Mouse (Mus musculus) lung, postnatal 0 days (tissue): ENCODE measurements at regions not wholly inside any gene's neighbourhood (a gene's known extent, or its start where the extent isn't known, plus 50 kb on each side); places are given as distances from the start of the nearest gene placed in this dataset.

Source experiments
- ATAC-seq: fragments of 200-750 bp; cut with Nextera tagmentation; 2 replicates; pipeline ENCODE4 v1.8.0; 2017; ENCODE audit warnings: moderate library complexity
- DNase-seq: peaks from one replicate; pipeline ENCODE4 v3.0.0-alpha.2; 2016; ENCODE audit warnings: low spot score
- H3K27ac ChIP-seq: fragments of 300-500 bp; sonication (generic); 2 replicates; pipeline ENCODE4 v1.5.1; 2014; ENCODE audit warnings: antibody characterized with exemption, mild to moderate bottlenecking, low read length, mixed read lengths
- H3K27me3 ChIP-seq: fragments of 300-500 bp; sonication (generic); replicated peaks from 2 replicates; pipeline ENCODE4 v1.6.1; 2014; ENCODE audit warnings: low read length, mixed read lengths; ENCODE audit not compliant: insufficient read depth
- H3K36me3 ChIP-seq: fragments of 300-500 bp; sonication (generic); 2 replicates; pipeline ENCODE4 v1.6.1; 2014; ENCODE audit warnings: low read length, mixed read lengths; ENCODE audit not compliant: insufficient read depth
- H3K4me1 ChIP-seq: fragments of 300-500 bp; sonication (generic); 2 replicates; pipeline ENCODE4 v1.6.1; 2014; ENCODE audit warnings: antibody characterized with exemption, low read depth, low read length, mixed read lengths; ENCODE audit not compliant: insufficient read depth
- H3K4me2 ChIP-seq: fragments of 300-500 bp; sonication (generic); replicated peaks from 2 replicates; pipeline ENCODE4 v1.6.1; 2014; ENCODE audit warnings: low read depth, mild to moderate bottlenecking, low read length, moderate library complexity, mixed read lengths
- H3K4me3 ChIP-seq: fragments of 300-500 bp; sonication (generic); 2 replicates; pipeline ENCODE4 v1.5.1; 2014; ENCODE audit warnings: low read depth, low read length
- H3K9ac ChIP-seq: fragments of 300-500 bp; sonication (generic); replicated peaks from 2 replicates; pipeline ENCODE4 v1.6.1; 2014; ENCODE audit warnings: low read depth, mild to moderate bottlenecking
- H3K9me3 ChIP-seq: fragments of 300-500 bp; sonication (generic); 2 replicates; pipeline ENCODE4 v1.6.1; 2016; ENCODE audit warnings: low read length, mixed read lengths
- CTCF ChIP-seq: IDR thresholded peaks from 2 replicates; pipeline ENCODE4 v1.5.1; 2016; ENCODE audit warnings: antibody characterized with exemption, mild to moderate bottlenecking
- EP300 ChIP-seq: IDR thresholded peaks from 2 replicates; pipeline ENCODE4 v1.6.1; 2016; ENCODE audit warnings: antibody characterized with exemption, mild to moderate bottlenecking, control low read depth
- WGBS: fragments of 180-500 bp; shearing (Covaris S2); extraction: QIAGEN DNeasy Blood & Tissue Kit; methylation state at CpG from one replicate; pipeline ENCODE4 v1.1.7; 2014; 5-methylcytosine and 5-hydroxymethylcytosine counted together

DNA sequence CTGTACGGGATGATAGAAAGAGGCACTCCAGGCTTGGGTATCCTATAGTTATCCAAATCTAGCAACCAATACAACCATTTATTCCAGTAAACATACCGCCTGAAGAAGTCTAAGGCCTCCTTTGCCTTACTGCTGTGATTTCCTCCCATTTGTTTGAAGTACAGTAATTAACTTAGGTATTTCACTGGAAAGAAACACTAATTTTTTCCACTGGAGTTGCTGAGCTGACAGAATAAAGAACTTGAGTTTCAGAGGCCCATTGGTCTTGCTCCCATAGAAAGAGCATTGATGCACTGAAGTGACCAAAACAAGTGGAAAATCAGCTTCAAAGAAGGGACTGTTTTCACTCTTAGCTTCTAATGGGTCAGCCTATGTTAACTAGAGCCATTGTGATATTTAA lies 1100.8 kb upstream of the Gm7489 start:
- H3K9ac ChIP-seq: no peak overlapping the region
- H3K27me3 ChIP-seq: no peaks in the 10 kb centered on the region
- no peaks in the 10 kb centered on the region for H3K9me3 ChIP-seq
- no peak overlapping the region for H3K4me2 ChIP-seq
- no peaks in the 10 kb centered on the region for H3K36me3 ChIP-seq
- no peak overlapping the region for H3K4me3 ChIP-seq
- no peaks in the 10 kb centered on the region for H3K4me1 ChIP-seq
- no peak for TF ChIP-seq EP300
- no peak for TF ChIP-seq CTCF
- WGBS: 88% methylated on average over 2 of the region's 2 CpGs
- no peak for DNase-seq
- ATAC-seq: no peak
- no peak overlapping the region for H3K27ac ChIP-seq

DNA sequence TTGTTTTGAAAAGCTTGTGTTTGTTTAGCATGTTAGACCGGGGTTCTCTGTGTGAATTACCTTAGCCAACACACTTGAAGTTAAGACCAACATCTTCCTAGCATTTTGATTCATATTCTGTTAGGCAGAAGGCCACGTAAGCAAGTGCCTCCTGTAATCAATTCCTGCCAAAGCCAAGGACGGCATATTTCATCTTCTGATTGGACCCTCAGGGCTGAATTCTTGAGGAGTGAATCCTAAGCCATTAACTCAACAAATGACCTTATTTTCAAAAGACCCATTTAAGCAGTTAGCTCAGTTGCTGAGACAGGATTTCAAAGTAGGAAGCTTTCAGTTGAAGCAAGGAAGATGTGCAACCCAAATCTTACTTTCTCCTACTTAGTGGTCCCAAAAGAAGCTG lies 1099.5 kb upstream of the Gm7489 start:
- Histone ChIP-seq H3K9ac (no peak overlapping the region), H3K4me2 (no peak overlapping the region), H3K9me3 (no peaks in the 10 kb centered on the region), H3K27me3 (no peaks in the 10 kb centered on the region), H3K36me3 (no peaks in the 10 kb centered on the region), H3K4me3 (no peak overlapping the region), H3K27ac (no peak overlapping the region), H3K4me1 (no peaks in the 10 kb centered on the region)
- DNase-seq (no peak), ATAC-seq (no peak)
- WGBS: 64% methylated on average over 3 of the region's 3 CpGs
- TF ChIP-seq EP300: no peak
- TF ChIP-seq CTCF: no peak

DNA sequence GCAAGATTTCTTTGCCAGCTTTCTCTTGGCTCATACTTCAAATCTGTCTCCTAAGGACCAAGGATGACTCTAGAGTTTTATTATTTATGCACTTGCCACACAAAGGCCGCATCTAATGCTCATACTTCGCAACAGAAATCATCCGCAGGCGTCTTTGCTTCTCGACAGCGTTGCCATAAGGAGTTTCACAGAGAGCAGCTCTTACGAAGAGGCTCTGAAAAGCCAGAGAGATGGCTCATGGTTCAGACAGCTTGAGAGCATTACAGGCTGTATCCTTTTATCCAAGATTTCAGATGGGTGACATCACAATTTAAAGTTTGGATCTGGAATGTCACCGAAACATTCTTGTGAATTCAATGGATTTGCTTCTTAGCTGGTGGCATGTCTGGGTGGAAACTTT lies 1098.7 kb upstream of the Gm7489 start:
- Histone ChIP-seq H3K4me1 (no peaks in the 10 kb centered on the region), H3K4me2 (no peak overlapping the region), H3K4me3 (no peak overlapping the region), H3K27me3 (no peaks in the 10 kb centered on the region), H3K36me3 (no peaks in the 10 kb centered on the region), H3K27ac (no peak overlapping the region), H3K9me3 (no peaks in the 10 kb centered on the region), H3K9ac (no peak overlapping the region)
- 76% methylated on average over 8 of the region's 8 CpGs for WGBS
- DNase-seq (no peak), ATAC-seq (no peak)
- no peak for TF ChIP-seq EP300
- no peak for TF ChIP-seq CTCF

DNA sequence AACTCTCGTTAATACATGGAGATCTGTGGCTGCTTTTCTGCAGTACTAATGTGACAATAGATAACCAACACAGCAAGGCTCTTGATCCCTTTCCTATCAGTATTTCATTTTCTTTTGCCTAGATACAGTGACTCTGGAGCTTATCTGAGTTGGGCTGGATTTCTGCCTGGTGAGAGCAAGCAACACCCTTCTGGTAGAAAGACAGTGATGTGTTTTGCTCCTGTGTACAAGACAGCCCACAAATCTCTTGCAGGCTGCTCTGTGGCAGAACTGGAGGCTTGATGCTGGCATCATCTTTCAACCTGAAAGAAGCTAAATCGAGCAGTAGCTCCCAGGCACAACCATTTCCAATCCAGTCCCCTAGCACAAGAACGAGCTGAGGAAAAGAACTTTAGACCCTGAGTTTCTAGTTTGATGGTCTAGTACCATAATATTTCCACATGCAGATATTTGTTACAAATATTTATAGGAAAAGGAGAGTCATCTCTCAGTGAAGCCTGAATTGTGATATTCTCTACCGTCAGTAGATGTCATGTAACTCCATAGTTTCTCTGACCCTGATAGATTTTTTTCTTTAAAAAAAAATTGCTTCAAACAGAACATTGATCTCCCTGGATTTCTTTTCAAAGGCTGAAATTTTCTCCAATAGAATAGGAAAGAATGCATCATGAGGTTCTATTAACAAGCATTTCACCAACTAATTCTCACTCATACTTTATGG lies 1079.1 kb upstream of the Gm7489 start:
- no peak overlapping the region for H3K9ac ChIP-seq
- no peaks in the 10 kb centered on the region for H3K9me3 ChIP-seq
- no peak for DNase-seq
- ATAC-seq: no peak
- H3K4me3 ChIP-seq: no peak overlapping the region
- no peak overlapping the region for H3K27ac ChIP-seq
- no peaks in the 10 kb centered on the region for H3K36me3 ChIP-seq
- H3K4me2 ChIP-seq: no peak overlapping the region
- no peaks in the 10 kb centered on the region for H3K27me3 ChIP-seq
- TF ChIP-seq EP300 (no peak), CTCF (no peak)
- no peaks in the 10 kb centered on the region for H3K4me1 ChIP-seq
- WGBS: 64% methylated on average over 4 of the region's 4 CpGs

DNA sequence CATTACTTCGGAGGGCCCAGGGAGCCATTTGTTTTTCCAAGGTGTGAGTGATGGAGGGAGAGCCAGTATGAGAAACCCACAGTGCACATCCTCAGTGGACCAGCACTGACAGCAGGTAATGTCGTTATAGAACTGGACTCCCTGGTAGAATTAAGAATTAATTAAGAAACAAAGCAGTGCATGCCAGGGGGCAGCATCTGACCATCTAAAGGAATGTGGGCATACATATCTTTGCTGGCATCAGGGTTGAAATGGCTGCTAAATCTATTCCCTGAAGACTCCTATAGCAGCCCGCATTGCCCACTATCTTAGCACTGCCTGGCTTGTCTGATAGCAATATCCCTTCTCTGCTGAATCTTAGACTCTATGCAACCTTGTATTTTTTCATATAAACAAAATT lies 1076.1 kb upstream of the Gm7489 start:
- no peaks in the 10 kb centered on the region for H3K27me3 ChIP-seq
- no peaks in the 10 kb centered on the region for H3K36me3 ChIP-seq
- H3K4me3 ChIP-seq: no peak overlapping the region
- WGBS: 77% methylated on average over 3 of the region's 3 CpGs
- H3K4me1 ChIP-seq: no peaks in the 10 kb centered on the region
- no peak overlapping the region for H3K9ac ChIP-seq
- TF ChIP-seq EP300 (no peak), CTCF (peak; percentile 43)
- no peak overlapping the region for H3K4me2 ChIP-seq
- DNase-seq: no peak
- H3K9me3 ChIP-seq: no peaks in the 10 kb centered on the region
- no peak for ATAC-seq
- no peak overlapping the region for H3K27ac ChIP-seq

DNA sequence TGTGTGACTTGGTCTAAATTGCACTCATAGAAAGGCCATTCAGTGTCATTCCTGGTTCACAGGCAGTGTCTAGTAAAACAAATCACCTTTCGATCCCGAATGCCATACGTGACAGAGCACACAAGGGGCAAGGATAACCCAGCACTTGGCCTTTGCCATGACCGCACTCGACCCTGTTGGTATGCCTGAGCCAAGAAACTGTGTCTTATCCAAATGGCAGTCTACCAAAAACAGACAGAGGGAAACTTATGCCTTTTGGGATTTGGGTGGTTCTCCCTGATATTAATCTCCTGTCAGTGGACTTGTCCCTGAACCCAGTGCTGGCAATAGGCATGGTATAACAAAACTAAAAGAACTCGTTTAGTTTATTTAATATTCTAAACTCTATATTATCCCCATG lies 1063.9 kb upstream of the Gm7489 start:
- 70% methylated on average over 6 of the region's 6 CpGs for WGBS

DNA sequence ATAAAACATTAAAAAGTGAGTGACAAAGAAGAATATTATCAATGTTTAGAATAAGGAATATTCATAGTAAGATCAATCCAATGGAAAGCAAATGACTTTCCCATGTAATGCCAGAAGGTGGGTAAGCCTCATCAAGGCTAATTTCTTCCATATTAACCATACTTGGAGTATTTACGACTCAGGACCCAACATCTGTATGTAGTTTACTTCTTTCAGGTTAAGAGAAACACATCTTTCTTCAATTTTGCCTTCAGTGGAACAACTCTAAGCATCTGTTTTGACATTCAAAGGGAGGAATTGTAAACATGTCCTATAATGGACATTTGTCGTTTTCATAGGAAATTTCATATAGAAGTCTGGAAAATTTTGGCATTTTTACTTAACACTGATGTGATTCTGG lies 1047.8 kb upstream of the Gm7489 start:
- Histone ChIP-seq H3K36me3 (no peaks in the 10 kb centered on the region), H3K4me2 (no peak overlapping the region), H3K9me3 (no peaks in the 10 kb centered on the region), H3K9ac (no peak overlapping the region), H3K4me1 (no peaks in the 10 kb centered on the region), H3K4me3 (no peak overlapping the region), H3K27ac (no peak overlapping the region), H3K27me3 (no peaks in the 10 kb centered on the region)
- DNase-seq (no peak), ATAC-seq (no peak)
- no peak for TF ChIP-seq CTCF
- TF ChIP-seq EP300: no peak
- 66% methylated on average over 2 of the region's 2 CpGs for WGBS

More for the DNA sequence above, 1063.9 kb upstream of the Gm7489 start:
- H3K4me3 ChIP-seq: no peak overlapping the region
- no peak overlapping the region for H3K4me2 ChIP-seq
- no peak for ATAC-seq
- no peak for TF ChIP-seq CTCF
- no peak for TF ChIP-seq EP300
- no peaks in the 10 kb centered on the region for H3K4me1 ChIP-seq
- no peaks in the 10 kb centered on the region for H3K36me3 ChIP-seq
- no peak overlapping the region for H3K9ac ChIP-seq
- H3K27ac ChIP-seq: no peak overlapping the region
- no peaks in the 10 kb centered on the region for H3K27me3 ChIP-seq
- no peaks in the 10 kb centered on the region for H3K9me3 ChIP-seq
- DNase-seq: no peak
